Mouse (Mus musculus): ENCODE measurements around the gene Tnfrsf13b. TPM values are rescaled to one million over a fixed set of nuclear protein-coding genes. Genes with fewer than 3 reads are reported as not detected.

Gene Tnfrsf13b
- polyA plus RNA-seq, 1 experiment from 2014 or later = 8.1 TPM

GRCm38 (mm10) chr11:61196616-61197353 lies 70.2 kb downstream of the Tnfrsf13b start:
- Histone ChIP-seq H3K9me3 (ENCODE audit: low read length) (no peaks in the 10 kb centered on the region), H3K27me3 (ENCODE audit: insufficient read depth, low read length) (0 out of 2 replicates have a peak, but pooled peaks cover 6% of the 10 kb centered on the region), H3K27ac (ENCODE audit: low read depth) (no peak overlapping the region), H3K36me3 (replicated peaks; ENCODE audit: insufficient read depth, low read length) (no peaks in the 10 kb centered on the region), H3K4me1 (ENCODE audit: insufficient read depth) (peaks cover 8% of the 10 kb centered on the region; the same call in 1 of the 2 replicates), H3K4me3 (ENCODE audit: low read depth, low read length) (no peak overlapping the region), H3K4me2 (ENCODE audit: low read depth, low read length) (no peak overlapping the region), H3K9ac (replicated peaks) (no peak overlapping the region)
- DNase-seq (no peak), ATAC-seq (no peak)
- no peak for TF ChIP-seq CTCF (IDR thresholded peaks at IDR 0.05; ENCODE audit: low read depth)
- no peak for TF ChIP-seq EP300 (IDR thresholded peaks at IDR 0.05; ENCODE audit: low read depth)
- WGBS (ENCODE audit: insufficient replicate concordance) = 67% methylated on average over 14 of the region's 14 CpGs

DNA sequence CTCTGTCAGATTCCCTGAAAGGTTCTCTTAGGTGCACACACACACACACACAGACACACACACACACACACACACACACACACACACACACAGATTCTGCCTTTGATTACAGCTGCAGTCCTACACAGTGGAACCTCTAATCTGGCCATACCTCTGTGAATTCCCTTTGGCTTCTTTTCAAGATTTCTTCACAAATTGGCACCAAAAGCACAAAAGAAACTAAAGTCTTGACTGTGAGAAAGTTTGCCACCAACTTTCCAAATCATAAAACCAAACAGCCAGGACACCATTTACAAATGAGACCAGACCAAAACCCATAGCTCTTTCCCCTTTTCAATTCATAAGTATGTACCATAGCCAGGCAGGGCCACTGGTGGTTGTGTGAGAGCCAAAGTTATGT lies 71.4 kb downstream of the Tnfrsf13b start:
- no peaks in the 10 kb centered on the region for H3K36me3 ChIP-seq (replicated peaks; ENCODE audit: insufficient read depth, low read length)
- no peak for DNase-seq
- no peaks in the 10 kb centered on the region for H3K9me3 ChIP-seq (ENCODE audit: low read length)
- no peak for TF ChIP-seq CTCF (IDR thresholded peaks at IDR 0.05; ENCODE audit: low read depth)
- TF ChIP-seq EP300 (IDR thresholded peaks at IDR 0.05; ENCODE audit: low read depth) = no peak
- no peak overlapping the region for H3K4me2 ChIP-seq (ENCODE audit: low read depth, low read length)
- no peak overlapping the region for H3K27ac ChIP-seq (ENCODE audit: low read depth)
- no peak for ATAC-seq
- 0 out of 2 replicates have a peak, but pooled peaks cover 6% of the 10 kb centered on the region for H3K27me3 ChIP-seq (ENCODE audit: insufficient read depth, low read length)
- H3K4me1 ChIP-seq (ENCODE audit: insufficient read depth) = peaks cover 8% of the 10 kb centered on the region; the same call in 1 of the 2 replicates
- no peak overlapping the region for H3K4me3 ChIP-seq (ENCODE audit: low read depth, low read length)
- H3K9ac ChIP-seq (replicated peaks) = no peak overlapping the region

Other genes starting within 250 kb of the Tnfrsf13b start
- gene Tmem11, start 247.5 kb upstream of the Tnfrsf13b start, polyA plus RNA-seq (2015; fragmentation: Nextera tagmentation; extraction: Ambion mirVana) = 26.7 and 28.8 TPM in 2 replicates
- gene Natd1, start 212.0 kb upstream of the Tnfrsf13b start, polyA plus RNA-seq (2015; fragmentation: Nextera tagmentation; extraction: Ambion mirVana) = 6.0 and 6.2 TPM in 2 replicates
- 61.7 and 66.5 TPM in 2 replicates for gene Map2k3, start 194.7 kb upstream of the Tnfrsf13b start, polyA plus RNA-seq (2015; fragmentation: Nextera tagmentation; extraction: Ambion mirVana)
- gene Kcnj12, start 104.2 kb upstream of the Tnfrsf13b start, polyA plus RNA-seq (2015; fragmentation: Nextera tagmentation; extraction: Ambion mirVana) = 0.18 TPM in 1 of 2 replicates, not detected in the other
- gene Usp22, start 48.3 kb downstream of the Tnfrsf13b start, polyA plus RNA-seq (2015; fragmentation: Nextera tagmentation; extraction: Ambion mirVana) = 8.7 and 10.0 TPM in 2 replicates
- gene Aldh3a1, start 80.8 kb downstream of the Tnfrsf13b start, polyA plus RNA-seq (2015; fragmentation: Nextera tagmentation; extraction: Ambion mirVana) = 0.09 and 0.12 TPM in 2 replicates
- gene Aldh3a2, start 140.7 kb downstream of the Tnfrsf13b start, polyA plus RNA-seq (2015; fragmentation: Nextera tagmentation; extraction: Ambion mirVana) = 89.8 and 93.3 TPM in 2 replicates
- gene Slc47a2, start 216.1 kb downstream of the Tnfrsf13b start, polyA plus RNA-seq (2015; fragmentation: Nextera tagmentation; extraction: Ambion mirVana) = not detected in 2 replicates

All from liver, postnatal 0 days (tissue).